Mouse (Mus musculus) layer of hippocampus, adult 11-12 months (tissue): Measurements from ENCODE around the gene Olfr548-ps1.
"Not testable (repeated sequence)": the region's sequence is repeated elsewhere in the genome, so short reads cannot be mapped to it uniquely, and the experiment has no call there.

Source experiments
- DNase-seq: peaks from one replicate; pipeline ENCODE4 v3.0.0; 2022; ENCODE audit warnings: low spot score

Gene Olfr548-ps1

DNA sequence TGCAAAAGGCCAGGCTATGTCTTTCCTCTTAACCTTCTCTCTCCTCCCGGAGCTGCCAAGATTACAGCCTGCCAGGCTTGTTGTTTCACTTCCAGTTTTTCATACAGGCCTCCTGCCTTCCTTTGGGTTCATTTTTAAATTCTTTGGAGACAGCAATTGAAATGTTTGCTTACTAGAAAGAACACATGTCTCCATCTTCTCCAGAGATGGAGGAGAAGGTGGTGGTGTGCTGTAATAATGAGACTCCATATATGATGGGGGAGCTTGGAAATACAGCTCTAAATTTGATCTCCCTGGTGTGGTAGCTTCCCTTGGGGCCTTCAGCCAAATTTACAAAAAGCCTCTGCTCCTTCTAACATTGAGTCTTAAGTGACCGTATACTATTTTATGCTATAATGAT lies at the start of gene Olfr548-ps1:
Olfr548-ps1 (plus strand) TSS at position 301 of the 400 bp plus-strand sequence.
- DNase-seq = no peak

DNA sequence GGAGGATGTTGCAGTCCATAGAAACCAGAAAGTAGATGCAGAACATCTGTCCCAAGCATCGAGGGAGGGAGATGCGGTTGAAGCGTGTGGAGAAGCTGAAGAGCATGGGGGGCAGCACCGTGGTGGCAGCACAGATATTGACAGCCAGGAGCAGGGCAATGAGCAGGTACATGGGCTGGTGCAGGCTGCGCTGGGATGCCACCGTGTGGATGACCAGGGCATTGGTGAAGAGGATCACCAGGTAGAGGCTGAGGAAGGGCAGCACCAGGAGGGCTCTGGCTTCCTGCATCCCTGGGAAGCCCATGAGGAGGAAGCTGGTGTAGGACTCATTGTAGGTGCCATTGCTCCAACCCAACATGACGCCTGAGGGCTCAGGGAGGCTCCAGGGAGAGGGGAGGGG lies 46.3 kb upstream of the Olfr548-ps1 start:
- DNase-seq = not testable (repeated sequence)

DNA sequence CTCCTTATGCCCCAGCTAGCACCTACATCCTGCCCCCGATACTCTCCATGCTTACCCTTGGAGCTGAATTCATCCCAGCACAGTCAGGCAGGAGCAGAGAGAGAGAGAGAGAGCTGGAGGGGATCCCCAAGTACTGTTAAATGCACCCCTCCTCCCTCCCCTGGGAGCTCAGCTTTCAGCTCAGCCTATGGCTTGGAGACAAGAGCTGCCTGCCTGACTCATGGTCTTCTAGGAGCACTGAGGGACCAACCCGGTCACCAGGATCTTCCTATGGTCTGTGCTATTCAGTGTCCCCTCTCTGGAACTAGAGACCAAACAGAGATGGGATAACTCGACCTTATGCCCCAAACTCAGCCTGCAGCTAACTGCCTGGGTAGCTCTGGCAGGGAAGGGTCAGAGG lies 41.2 kb upstream of the Olfr548-ps1 start, which contains the start of gene Olfr545:
Olfr545 (minus strand) TSS at position 101 of the 400 bp plus-strand sequence.
- DNase-seq = no peak

- no peak for DNase-seq
Observed at GRCm38 (mm10) chr7:102501986-102502385, 38.7 kb upstream of the Olfr548-ps1 start.

GRCm38 (mm10) chr7:102506848-102507247 lies 33.8 kb upstream of the Olfr548-ps1 start:
- peak; percentile 82 for DNase-seq

DNA sequence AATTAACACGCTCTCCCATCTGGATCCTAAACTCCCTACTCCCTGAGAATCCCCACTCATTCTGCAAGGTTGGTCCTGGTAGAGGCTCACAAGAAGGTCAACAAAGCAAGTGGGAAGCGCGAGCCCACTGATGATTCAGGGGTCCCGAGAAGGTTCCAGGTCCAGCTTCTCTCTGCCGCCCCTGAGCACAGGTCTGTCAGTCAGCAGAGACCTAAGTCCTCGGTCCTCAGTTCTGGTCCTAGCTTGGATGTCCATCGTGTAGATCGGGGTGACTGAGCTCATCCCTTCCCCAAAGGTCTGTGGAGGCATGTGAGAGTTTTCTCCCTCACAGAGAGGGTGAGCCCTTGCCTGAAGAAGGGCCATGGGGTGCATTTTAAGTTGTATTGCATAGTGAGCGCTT lies 32.6 kb upstream of the Olfr548-ps1 start:
- DNase-seq = no peak

DNA sequence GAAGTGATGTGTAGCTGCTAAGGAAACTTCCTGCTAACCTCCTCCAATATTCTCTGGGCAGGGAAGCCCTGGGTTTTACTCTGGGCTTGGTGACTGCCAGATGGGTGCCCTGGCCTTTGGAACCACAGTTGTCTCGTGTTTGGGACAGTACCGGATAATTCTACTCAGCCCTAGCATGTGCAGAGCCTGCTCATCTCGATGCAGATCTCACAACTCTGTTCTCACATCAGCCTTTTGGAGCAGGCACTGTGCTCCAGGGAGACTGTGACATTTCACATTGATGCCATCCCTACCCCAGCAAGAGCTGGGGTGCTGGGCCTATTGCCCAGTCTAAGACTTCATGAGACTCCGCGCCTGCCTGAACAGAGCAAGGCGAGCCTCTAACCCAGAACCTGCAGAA lies 32.0 kb upstream of the Olfr548-ps1 start:
- DNase-seq = no peak

DNA sequence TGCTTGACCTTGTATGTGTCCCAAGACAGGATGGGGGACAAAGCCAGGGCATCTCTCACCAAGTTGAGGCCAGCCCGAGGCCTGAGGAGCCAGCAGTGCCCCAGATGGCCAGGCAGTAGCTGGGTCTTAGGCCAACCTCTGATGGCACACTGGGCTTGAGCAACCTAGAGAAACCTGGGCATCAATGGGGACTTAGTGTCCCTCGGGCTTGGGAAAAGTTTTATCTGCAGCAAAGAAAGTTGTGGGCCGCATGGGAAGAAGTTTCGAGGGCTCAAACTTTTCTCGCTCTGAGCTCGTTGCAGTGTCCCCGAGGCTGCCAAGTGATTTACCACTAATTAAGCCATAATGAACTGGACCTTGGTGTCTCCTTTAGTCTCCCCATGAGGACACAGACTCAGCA lies 31.0 kb upstream of the Olfr548-ps1 start:
- no peak for DNase-seq

- DNase-seq = no peak
Observed at GRCm38 (mm10) chr7:102511927-102512326, 28.8 kb upstream of the Olfr548-ps1 start.

DNA sequence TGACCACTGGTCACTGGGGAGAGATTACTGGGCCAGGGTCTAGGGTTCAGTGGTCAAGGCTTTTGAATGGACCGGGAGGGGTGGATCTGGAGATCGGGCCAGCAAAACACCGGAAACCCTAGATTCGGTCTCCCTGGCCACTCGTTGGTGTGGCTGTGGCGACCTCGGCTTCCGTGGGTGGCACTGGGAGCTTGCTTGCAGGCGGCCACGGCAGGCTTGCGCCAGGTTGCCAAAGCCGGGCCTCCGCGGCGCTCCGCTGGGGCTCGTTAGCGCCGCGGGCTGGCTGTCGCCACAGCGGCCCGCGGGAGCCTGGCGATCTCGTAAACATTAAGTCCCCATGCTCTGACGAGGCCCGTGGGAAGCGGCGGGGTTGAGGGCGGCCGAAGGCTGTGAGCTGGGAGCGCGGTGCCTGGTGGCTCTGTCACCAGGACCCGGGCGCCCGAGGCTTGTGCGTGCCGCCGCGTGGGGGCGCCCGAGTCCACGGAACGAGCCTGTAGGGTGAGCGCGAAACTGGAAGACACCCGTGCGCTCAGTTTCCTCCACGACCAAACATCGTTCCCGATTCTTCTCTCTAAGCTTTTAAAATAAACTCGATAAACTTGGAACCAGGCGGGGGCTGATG lies 27.8 kb upstream of the Olfr548-ps1 start:
- peak; percentile 86 for DNase-seq

- DNase-seq = no peak
Observed at GRCm38 (mm10) chr7:102514144-102514543, 26.6 kb upstream of the Olfr548-ps1 start.

DNA sequence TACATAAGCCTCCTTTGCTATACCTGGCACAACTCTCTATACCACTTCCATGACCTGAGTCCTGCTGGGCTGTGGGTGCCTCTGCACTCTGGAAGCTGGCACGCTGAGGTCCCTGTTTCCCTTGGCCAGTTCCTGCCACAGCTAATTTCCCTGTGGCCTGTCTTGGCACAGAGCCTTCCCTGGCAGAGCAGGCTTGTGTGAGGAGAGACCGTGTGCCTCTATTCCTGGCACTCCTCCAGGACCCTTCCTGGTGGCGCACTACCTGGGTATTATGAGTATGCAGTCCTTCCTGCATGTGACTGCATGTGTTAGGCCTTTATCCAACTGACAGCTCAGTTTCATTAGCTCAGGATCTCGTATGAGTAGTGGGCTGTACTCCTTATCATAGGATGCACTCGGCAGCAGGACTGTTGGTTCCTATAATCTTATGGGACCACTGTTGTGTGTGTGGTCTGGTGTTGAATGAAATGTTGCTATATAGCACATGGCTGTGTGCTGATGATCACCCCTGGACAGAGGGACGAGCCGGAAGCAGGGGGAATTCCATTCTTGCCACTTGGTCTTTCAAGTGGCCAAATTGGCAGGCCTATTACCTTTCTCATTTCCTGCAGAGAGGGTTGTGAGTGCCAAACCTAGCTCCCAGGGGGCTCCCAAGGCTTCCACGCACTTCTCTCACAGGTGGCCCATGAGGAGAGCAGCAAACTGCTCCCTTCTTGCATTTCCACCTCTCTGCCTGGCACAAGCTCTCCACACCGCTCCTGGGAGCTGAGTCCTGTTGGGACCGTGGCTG lies 24.2 kb upstream of the Olfr548-ps1 start:
- DNase-seq = no peak

DNA sequence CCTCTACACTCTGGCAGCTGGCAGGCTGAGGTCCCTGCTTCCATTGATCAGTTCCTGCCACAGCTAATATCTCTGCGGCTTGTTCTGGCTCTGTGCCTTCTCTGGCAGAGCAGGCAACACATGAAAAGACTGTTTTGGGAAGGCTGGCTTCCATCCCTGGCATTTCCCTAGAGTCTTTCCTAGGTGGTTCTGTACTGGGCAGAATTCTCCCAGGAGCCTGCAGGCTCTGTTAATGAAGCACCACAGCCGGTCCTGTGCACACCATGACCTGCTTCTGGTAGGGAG lies 23.7 kb upstream of the Olfr548-ps1 start:
- no peak for DNase-seq

- DNase-seq = no peak
Observed at GRCm38 (mm10) chr7:102529052-102529451, 11.6 kb upstream of the Olfr548-ps1 start.

GRCm38 (mm10) chr7:102534449-102534848 lies 6.2 kb upstream of the Olfr548-ps1 start, which contains the start of gene Olfr547:
TSS of gene Olfr547 (plus strand) at chr7:102534749.
- DNase-seq = no peak

DNA sequence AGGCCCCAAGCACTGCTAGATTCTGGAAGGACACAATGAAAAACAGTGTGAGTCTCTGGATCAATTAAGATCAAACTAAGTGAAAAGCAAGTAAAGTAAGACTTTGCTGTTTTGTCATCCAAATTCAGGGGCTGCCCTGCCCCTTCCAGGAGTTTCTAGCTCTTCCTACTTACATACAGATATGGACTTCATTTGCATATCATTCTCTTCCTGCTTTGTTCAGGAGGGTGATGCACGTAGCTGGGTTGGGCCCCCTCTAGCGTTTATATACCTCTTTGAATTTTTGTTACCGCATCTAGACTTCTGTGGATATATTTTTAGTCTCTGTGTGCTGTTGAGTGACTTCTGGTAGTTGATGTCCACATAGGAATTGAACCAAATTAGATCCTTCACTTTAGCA lies 555 bp downstream of the Olfr548-ps1 start:
- DNase-seq = no peak

DNA sequence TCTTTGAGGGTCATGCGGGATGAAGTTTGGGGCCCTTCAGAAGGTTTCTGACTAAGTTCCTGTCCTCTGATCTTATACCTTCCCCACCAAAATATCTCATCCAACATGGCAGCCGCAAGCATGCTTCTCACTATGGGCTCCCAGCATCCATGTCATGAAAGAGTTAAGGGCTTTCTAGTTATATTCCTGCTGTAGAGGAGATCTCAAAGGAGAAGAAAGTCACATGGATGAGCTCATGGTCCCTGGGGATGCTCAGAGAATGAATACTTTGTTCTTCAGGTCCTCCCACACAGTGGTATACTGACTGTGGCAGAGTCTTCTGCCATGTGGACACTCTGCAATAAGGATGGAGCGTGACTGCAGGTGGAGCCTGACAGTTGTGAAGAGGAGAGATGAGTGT lies 8.9 kb downstream of the Olfr548-ps1 start, which contains the start of gene Olfr549:
Olfr549 (plus strand) TSS at position 301 of the 400 bp plus-strand sequence.
- no peak for DNase-seq

DNA sequence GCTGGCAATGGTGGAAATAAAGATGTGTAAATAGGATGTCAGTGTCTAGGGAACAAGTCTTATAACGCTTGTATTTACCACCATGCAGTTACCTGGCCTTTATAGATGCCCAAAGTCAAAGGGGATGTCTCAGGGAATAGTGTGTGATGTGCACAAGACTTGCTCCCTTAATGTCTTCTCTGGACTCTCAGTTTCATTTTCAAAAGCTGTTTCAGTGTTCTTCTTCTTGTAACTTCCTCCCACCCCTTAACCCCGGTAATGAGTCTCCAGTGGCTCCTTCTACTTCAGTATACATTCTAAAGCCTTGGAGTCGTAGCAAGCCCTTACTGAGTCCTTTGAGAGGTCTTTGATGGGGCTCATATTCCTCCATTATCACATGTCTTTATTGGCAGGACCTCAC lies 12.6 kb downstream of the Olfr548-ps1 start:
- no peak for DNase-seq

GRCm38 (mm10) chr7:102564999-102565997 lies 24.6 kb downstream of the Olfr548-ps1 start, which contains the start of gene Trim21:
TSS of gene Trim21 (minus strand) at chr7:102565486.
- peak; percentile 68 for DNase-seq

DNA sequence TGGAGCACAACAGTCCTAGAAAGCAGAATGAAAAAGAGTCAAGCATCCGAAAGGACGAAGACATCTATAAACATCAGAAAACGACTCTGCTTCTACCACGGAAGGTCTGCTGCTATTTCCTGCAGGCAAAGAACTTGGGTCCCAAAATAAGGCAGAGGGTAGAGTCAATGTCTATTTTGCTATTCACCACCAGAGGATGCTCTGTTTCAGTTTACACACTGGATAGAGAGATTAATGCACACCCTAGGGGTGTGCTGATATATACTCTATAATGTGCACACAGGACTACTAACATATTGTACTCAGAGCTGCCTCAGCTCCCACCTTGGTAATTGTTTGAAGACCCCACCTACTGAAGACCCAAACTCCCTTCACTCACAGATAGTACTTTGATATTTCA lies 25.5 kb downstream of the Olfr548-ps1 start:
- no peak for DNase-seq

DNA sequence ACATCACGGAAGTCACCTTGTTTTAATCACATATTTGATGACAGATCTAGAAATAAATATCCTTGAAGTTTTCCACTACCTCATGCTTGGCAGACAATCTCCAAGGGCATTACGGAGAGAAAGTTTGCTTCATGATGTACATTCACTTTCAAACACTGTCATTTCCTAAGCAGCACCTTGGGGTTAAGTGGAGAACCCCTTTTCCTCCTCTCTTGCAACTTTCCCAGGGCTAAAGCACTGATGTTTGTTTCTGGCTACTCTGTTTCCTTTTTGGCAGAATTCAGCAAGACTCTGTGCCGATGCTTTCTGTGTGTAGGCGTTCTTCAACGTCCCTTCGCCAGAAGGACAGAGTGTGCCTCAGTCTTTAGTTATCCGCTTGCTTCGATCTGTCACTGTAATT lies 30.4 kb downstream of the Olfr548-ps1 start, which contains the start of gene Olfr550:
Olfr550 (plus strand) TSS at position 301 of the 400 bp plus-strand sequence.
- DNase-seq = no peak
